ENCODE assay signal across 31 mouse cellular contexts in genomic region chr17:36840961-36841445, GRCm38 (mm10). TPM values are rescaled to one million over a fixed set of nuclear protein-coding genes. Genes with fewer than 3 reads are reported as not detected.
DNase-seq lines count a peak whose midpoint lies in the region; ATAC-seq and TF ChIP-seq lines count a peak whose summit lies in the region.
"Had no signal": no experiment of that assay in that cellular context is flagged by ENCODE, and none has a peak within 500 bp of the region (broad histone marks: within the 10 kb centered on the region; RNA-seq: fewer than 3 reads in every experiment).

No protein-coding gene starts in this region.

- no peak overlapping the region for H3K4me2 ChIP-seq in liver, postnatal 0 days (ENCODE audit: low read depth, low read length)
- no peak overlapping the region for H3K4me2 ChIP-seq in liver, embryonic 11.5 days
- H3K4me2 ChIP-seq: embryonic facial prominence, embryonic 13.5 days; embryonic facial prominence, embryonic 15.5 days; forebrain, embryonic 12.5 days had no signal

- H3K4me1 ChIP-seq in liver, postnatal 0 days (ENCODE audit: insufficient read depth): peaks cover 40% of the 10 kb centered on the region
- H3K4me1 ChIP-seq in liver, embryonic 11.5 days (replicated peaks; ENCODE audit: control insufficient read depth, insufficient read depth, low read length): peaks cover 26% of the 10 kb centered on the region

- peak; percentile 13; the same call in 1 of the 2 replicates for TF ChIP-seq EP300 in liver, postnatal 0 days (IDR thresholded peaks at IDR 0.05; ENCODE audit: low read depth)

- H3K27ac ChIP-seq in liver, postnatal 0 days (ENCODE audit: low read depth): no peak overlapping the region
- no peak overlapping the region for H3K27ac ChIP-seq in liver, embryonic 11.5 days (ENCODE audit: low read depth, low read length)
- H3K27ac ChIP-seq: embryonic facial prominence, embryonic 13.5 days; embryonic facial prominence, embryonic 15.5 days; forebrain, embryonic 10.5 days; forebrain, embryonic 12.5 days had no signal

- no peak for TF ChIP-seq CTCF in liver, postnatal 0 days (IDR thresholded peaks at IDR 0.05; ENCODE audit: low read depth)

- ATAC-seq in liver, postnatal 0 days: no peak
- ATAC-seq in liver, embryonic 11.5 days (replicated peaks; ENCODE audit: low FRiP score): no peak
- ATAC-seq: forebrain, embryonic 14.5 days had no signal

- intact Hi-C loops in heart, postnatal 25 days (cut with DNase I): no loop called here

- no peak overlapping the region for H3K4me3 ChIP-seq in liver, postnatal 0 days (ENCODE audit: low read depth, low read length)
- no peak overlapping the region for H3K4me3 ChIP-seq in liver, embryonic 11.5 days (ENCODE audit: low read depth, low read length)
- H3K4me3 ChIP-seq: embryonic facial prominence, embryonic 13.5 days; embryonic facial prominence, embryonic 15.5 days; erythroblast, embryonic 14.5 days; forebrain, embryonic 10.5 days; forebrain, embryonic 12.5 days had no signal

- no peaks in the 10 kb centered on the region for H3K27me3 ChIP-seq in liver, postnatal 0 days (ENCODE audit: insufficient read depth, low read length)
- no peaks in the 10 kb centered on the region for H3K27me3 ChIP-seq in liver, embryonic 11.5 days (replicated peaks; ENCODE audit: control insufficient read depth, insufficient read depth, low read length)
- H3K27me3 ChIP-seq: embryonic facial prominence, embryonic 13.5 days; embryonic facial prominence, embryonic 15.5 days; forebrain, embryonic 12.5 days had no signal

- no peaks in the 10 kb centered on the region for H3K9me3 ChIP-seq in liver, postnatal 0 days (ENCODE audit: low read length)
- H3K9me3 ChIP-seq in liver, embryonic 11.5 days (ENCODE audit: control insufficient read depth, low read length): no peaks in the 10 kb centered on the region
- H3K9me3 ChIP-seq: embryonic facial prominence, embryonic 13.5 days; embryonic facial prominence, embryonic 15.5 days; forebrain, embryonic 10.5 days; forebrain, embryonic 12.5 days had no signal

- H3K36me3 ChIP-seq in liver, postnatal 0 days (replicated peaks; ENCODE audit: insufficient read depth, low read length): no peaks in the 10 kb centered on the region
- H3K36me3 ChIP-seq in liver, embryonic 11.5 days (ENCODE audit: control insufficient read depth, insufficient read depth, low read length): no peaks in the 10 kb centered on the region

- H3K9ac ChIP-seq in liver, postnatal 0 days (replicated peaks): no peak overlapping the region
- H3K9ac ChIP-seq in liver, embryonic 11.5 days (ENCODE audit: low read depth, low read length): no peak overlapping the region
- H3K9ac ChIP-seq: embryonic facial prominence, embryonic 13.5 days; embryonic facial prominence, embryonic 15.5 days; forebrain, embryonic 12.5 days had no signal

- peak; percentile 92 for DNase-seq in heart, adult 11 months
- no peak for DNase-seq in heart, postnatal 25 days (ENCODE audit: low spot score)
- DNase-seq in liver, postnatal 0 days: no peak
- no peak for DNase-seq in liver, embryonic 11.5 days (ENCODE audit: low spot score)
- peak; percentile 65 for DNase-seq in ovary, adult 18-20 months (ENCODE audit: low spot score)
- no peak for DNase-seq in ovary, postnatal 10 days (ENCODE audit: low spot score)
- DNase-seq in testis, postnatal 14 days (ENCODE audit: low spot score): peak; percentile 81
- no peak for DNase-seq in layer of hippocampus, adult 8-10 months (ENCODE audit: low spot score in 2 of 2)
- DNase-seq: adrenal gland, adult 2 months; adrenal gland, postnatal 10 days; adrenal gland, postnatal 25 days; cerebellum, adult 11 months; cerebellum, adult 18-20 months; cerebellum, adult 8-10 months; cerebellum, adult 9-11 months; cerebellum, postnatal 14 days; cerebellum, postnatal 36 days; embryo, embryonic 11 days had no signal

RNA-seq across cellular contexts. Expression of gene Trim26, which starts 4.1 kb away (rescaled TPM):
- total RNA-seq in heart, postnatal 25 days (2021): 10 to 100 TPM; 19.4 to 20.5 TPM
- 16.8 and 19.1 TPM in 2 replicates for polyA plus RNA-seq in liver, postnatal 0 days (2015; fragmentation: Nextera tagmentation; extraction: Ambion mirVana)
- polyA plus RNA-seq in liver, embryonic 11.5 days (2014; fragmentation: Nextera tagmentation; extraction: Ambion mirVana): 16.6 and 20.7 TPM in 2 replicates
- total RNA-seq in layer of hippocampus, adult 8-10 months (2022): 10 to 100 TPM; 22.1 to 26.5 (median 23.2) TPM

RNA-seq across cellular contexts. Expression of gene Trim15, which starts 26.0 kb away (rescaled TPM):
- not detected for total RNA-seq in heart, postnatal 25 days (2021)
- 0.12 TPM in 1 of 2 replicates, not detected in the other for polyA plus RNA-seq in liver, postnatal 0 days (2015; fragmentation: Nextera tagmentation; extraction: Ambion mirVana)
- 0.18 and 0.29 TPM in 2 replicates for polyA plus RNA-seq in liver, embryonic 11.5 days (2014; fragmentation: Nextera tagmentation; extraction: Ambion mirVana)
- total RNA-seq in layer of hippocampus, adult 8-10 months (2022): not detected
- total RNA-seq: adrenal gland, adult 2 months; adrenal gland, postnatal 10 days; adrenal gland, postnatal 25 days; adrenal gland, postnatal 4 days; ES-E14; MEL had no signal
- polyA plus RNA-seq: adrenal gland, adult 2 months had no signal

RNA-seq across cellular contexts. Expression of gene Trim10, which starts 28.4 kb away (rescaled TPM):
- total RNA-seq in heart, postnatal 25 days (2021): 1 to 10 TPM; 1.2 TPM
- polyA plus RNA-seq in liver, postnatal 0 days (2015; fragmentation: Nextera tagmentation; extraction: Ambion mirVana): 85.7 and 86.7 TPM in 2 replicates
- 70.1 and 81.4 TPM in 2 replicates for polyA plus RNA-seq in liver, embryonic 11.5 days (2014; fragmentation: Nextera tagmentation; extraction: Ambion mirVana)
- total RNA-seq in layer of hippocampus, adult 8-10 months (2022): not detected
- total RNA-seq: ES-E14 had no signal
- polyA plus RNA-seq: C2C12 had no signal

RNA-seq across cellular contexts. Expression of gene H2-M10.6, which starts 29.0 kb away (rescaled TPM):
- total RNA-seq in heart, postnatal 25 days (2021): not detected
- not detected in 2 replicates for polyA plus RNA-seq in liver, postnatal 0 days (2015; fragmentation: Nextera tagmentation; extraction: Ambion mirVana)
- not detected in 2 replicates for polyA plus RNA-seq in liver, embryonic 11.5 days (2014; fragmentation: Nextera tagmentation; extraction: Ambion mirVana)
- total RNA-seq in layer of hippocampus, adult 8-10 months (2022): not detected
- total RNA-seq: adrenal gland, adult 2 months; adrenal gland, postnatal 10 days; adrenal gland, postnatal 25 days; adrenal gland, postnatal 4 days; common myeloid progenitor, adult 5-6 weeks; ES-E14; MEL had no signal
- polyA plus RNA-seq: adrenal gland, adult 2 months; brain, embryonic 14.5 days; C2C12; embryonic facial prominence, embryonic 11.5 days; embryonic facial prominence, embryonic 13.5 days; embryonic facial prominence, embryonic 15.5 days; erythroblast, embryonic 14.5 days; forebrain, embryonic 10.5 days; forebrain, embryonic 12.5 days; forebrain, embryonic 14.5 days had no signal

RNA-seq across cellular contexts. Expression of gene Trim40, which starts 48.9 kb away (rescaled TPM):
- total RNA-seq in heart, postnatal 25 days (2021): not detected
- polyA plus RNA-seq in liver, postnatal 0 days (2015; fragmentation: Nextera tagmentation; extraction: Ambion mirVana): not detected in 2 replicates
- not detected in 2 replicates for polyA plus RNA-seq in liver, embryonic 11.5 days (2014; fragmentation: Nextera tagmentation; extraction: Ambion mirVana)
- under 1 TPM in 1 of 4 experiments, not detected in 3; 0.31 TPM for total RNA-seq in layer of hippocampus, adult 8-10 months (2022)
- total RNA-seq: adrenal gland, postnatal 10 days; common myeloid progenitor, adult 5-6 weeks had no signal
- polyA plus RNA-seq: brain, embryonic 14.5 days; C2C12; embryonic facial prominence, embryonic 11.5 days; embryonic facial prominence, embryonic 13.5 days; embryonic facial prominence, embryonic 15.5 days; erythroblast, embryonic 14.5 days; forebrain, embryonic 10.5 days; forebrain, embryonic 12.5 days; forebrain, embryonic 14.5 days had no signal

Comparison
In these comparisons a context has a peak if more than half of its experiments do, and no peak if none do; other contexts are left out.
1. DNase-seq: peak in heart, adult 11 months (single experiment), ovary, adult 18-20 months (single experiment) and testis, postnatal 14 days (single experiment); none in heart, postnatal 25 days (single experiment), liver, postnatal 0 days (single experiment), liver, embryonic 11.5 days (single experiment), ovary, postnatal 10 days (single experiment) and layer of hippocampus, adult 8-10 months (0 of 2).